Mouse (Mus musculus) central nervous system, embryonic 11.5 days (tissue): ENCODE measurements around the gene Hrasls5. TPM values are rescaled to one million over a fixed set of nuclear protein-coding genes. Genes with fewer than 3 reads are reported as not detected.

Experiments used
- polyA plus RNA-seq: library from polyadenylated mRNA; depleted of rRNA; stranded (reverse); fragments of >200 nt; gene quantifications from 2 replicates; pipeline ENCODE4 v1.2.3, GENCODE M21; 2012; rRNA removed

Hrasls5 gene
- not detected in 2 replicates for polyA plus RNA-seq

DNA sequence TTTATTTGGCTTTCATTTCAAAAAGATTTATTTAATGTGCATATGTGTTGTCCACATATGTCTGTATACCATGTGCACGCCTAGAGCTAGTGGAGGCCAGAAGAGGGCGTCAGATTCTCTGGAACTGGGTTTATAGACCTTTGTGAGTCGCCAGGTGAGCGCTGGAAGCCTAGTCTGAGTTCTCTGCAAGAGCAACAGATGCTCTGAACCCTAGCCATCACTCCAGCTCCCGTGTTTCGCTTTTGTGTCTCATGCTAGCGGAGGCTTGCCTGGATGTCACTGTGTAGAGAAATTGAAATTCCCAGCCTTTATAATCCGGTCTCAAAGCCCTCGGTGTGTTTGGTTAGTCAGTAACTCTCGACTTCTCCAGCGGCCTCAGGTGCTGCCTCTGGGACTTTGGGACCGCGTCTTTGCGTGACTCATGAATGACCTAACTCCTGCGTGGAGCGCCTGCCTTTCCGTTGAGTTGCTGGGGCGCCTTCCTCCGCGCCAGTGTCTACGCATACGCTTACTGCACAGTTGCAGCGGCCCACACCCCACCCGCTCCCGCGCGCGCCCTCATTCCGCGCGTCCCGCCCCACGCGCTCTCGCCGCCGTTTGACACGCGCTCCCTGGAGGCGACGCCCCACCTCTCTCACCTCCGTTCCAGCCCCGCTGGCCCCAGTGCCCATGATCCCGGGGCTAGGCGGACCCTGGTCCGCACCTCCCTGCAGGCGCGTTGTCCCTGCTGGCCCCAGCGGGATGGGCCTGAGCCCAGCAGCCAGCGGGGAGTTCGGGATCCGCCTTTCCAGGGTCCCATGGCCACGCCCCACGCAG is at the start of gene Hrasls5:
Gene Hrasls5, plus strand, starts transcription at position 600 of the 816 bp plus-strand sequence.

DNA sequence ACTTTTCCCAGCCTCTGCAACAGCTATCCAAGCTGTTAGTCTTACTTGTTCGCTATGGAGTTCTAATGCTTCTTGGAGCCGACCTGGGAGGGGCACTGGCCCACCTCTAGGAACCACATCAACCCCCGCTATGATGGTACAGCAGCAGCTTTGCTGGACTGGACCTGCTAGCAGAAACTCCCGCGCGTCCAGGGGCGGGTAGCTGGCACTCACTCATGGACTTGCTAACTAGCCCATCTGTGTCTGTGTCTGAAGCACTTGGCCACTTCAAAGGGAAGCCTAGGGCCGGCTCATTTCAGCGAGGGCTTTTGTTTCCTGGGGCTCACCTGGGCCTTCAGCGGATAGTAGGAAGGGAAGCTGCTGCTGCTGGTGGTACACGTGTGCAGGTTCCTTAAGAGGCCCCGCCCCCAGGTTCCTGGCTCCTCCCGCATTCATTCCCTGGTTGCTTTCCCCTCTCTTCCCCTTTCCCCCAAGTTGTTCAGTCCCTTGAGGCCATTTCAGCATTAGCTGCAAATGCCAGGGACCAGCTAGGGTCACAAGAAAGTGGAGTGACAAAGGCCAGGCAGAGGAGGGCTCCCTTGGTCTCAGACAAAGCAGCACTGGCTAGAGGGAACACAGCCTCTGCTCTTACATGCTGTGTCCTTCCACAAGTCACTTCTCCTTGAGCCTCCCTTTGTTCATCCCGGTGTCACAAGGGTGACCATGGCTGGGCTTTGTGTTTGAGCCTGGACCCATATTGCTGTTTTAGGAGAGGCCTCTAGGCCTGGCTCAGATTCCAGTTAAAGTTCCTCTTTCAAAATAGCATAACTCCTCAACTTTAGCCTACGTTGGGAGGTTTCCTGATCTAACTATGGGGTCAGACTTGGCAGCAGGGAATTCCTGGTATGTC is 5.3 kb upstream of the Hrasls5 start, which contains the start of gene Lgals12:
Gene Lgals12, minus strand, starts transcription at position 393 of the 889 bp plus-strand sequence.

Other genes starting within 250 kb of the Hrasls5 start
- gene Spindoc, start 229.5 kb upstream of the Hrasls5 start, polyA plus RNA-seq: 39.3 and 51.7 TPM in 2 replicates
- 120 and 143 TPM in 2 replicates for gene 2700081O15Rik, start 194.9 kb upstream of the Hrasls5 start, polyA plus RNA-seq
- gene Rtn3, start 129.3 kb upstream of the Hrasls5 start, polyA plus RNA-seq: 213 and 238 TPM in 2 replicates
- gene Atl3, start 118.5 kb upstream of the Hrasls5 start, polyA plus RNA-seq: 11.0 and 20.5 TPM in 2 replicates
- 5.5 and 6.0 TPM in 2 replicates for gene Pla2g16, start 55.1 kb upstream of the Hrasls5 start, polyA plus RNA-seq
- gene Lgals12, start 5.3 kb upstream of the Hrasls5 start, polyA plus RNA-seq: 0.16 and 0.36 TPM in 2 replicates
- not detected in 2 replicates for gene Slc22a19, start 98.8 kb downstream of the Hrasls5 start, polyA plus RNA-seq
- not detected in 2 replicates for gene Slc22a26, start 190.1 kb downstream of the Hrasls5 start, polyA plus RNA-seq